Mouse (Mus musculus): ENCODE results near the gene Areg.

- no peak for TF ChIP-seq POLR2A (IDR thresholded peaks at IDR 0.05; ENCODE audit: extremely low read depth, insufficient read depth, low read length)
- TF ChIP-seq CTCF (IDR thresholded peaks at IDR 0.05; ENCODE audit: extremely low read depth, insufficient read depth, low read length) = no peak
Observed at GRCm38 (mm10) chr5:91124140-91124539, 15.3 kb upstream of the Areg start.

All from cortical plate, adult 2 months (tissue).